Mouse (Mus musculus) liver, adult 2 months (tissue): Measurements from ENCODE around the gene Rps12-ps3.

ENCODE experiments used
- CTCF ChIP-seq: fragments of 200-500 bp; IDR thresholded peaks from 2 replicates; pipeline ENCODE4 v1.5.1; 2011; ENCODE audit warnings: low read depth, low read length, control low read depth
- POLR2A ChIP-seq: fragments of 200-500 bp; IDR thresholded peaks from 2 replicates; pipeline ENCODE4 v1.6.1; 2011; ENCODE audit warnings: low read length, control low read depth; ENCODE audit not compliant: insufficient read depth; ENCODE audit errors: extremely low read depth

- TF ChIP-seq CTCF (no peak), POLR2A (no peak)
Observed at GRCm38 (mm10) chr19:59339908-59340307, 17.8 kb downstream of the Rps12-ps3 start.
